Mouse (Mus musculus) intestine, embryonic 16.5 days (tissue): ENCODE data around the gene Vps37c. TPM values are rescaled to one million over a fixed set of nuclear protein-coding genes. Genes with fewer than 3 reads are reported as not detected.

Experiments used
- ATAC-seq: fragments of 200-750 bp; cut with Nextera tagmentation; 2 replicates; pipeline ENCODE4 v1.8.0; 2017; ENCODE audit warnings: moderate TSS enrichment, moderate library complexity
- H3K27ac ChIP-seq: fragments of 300-500 bp; sonication (generic); 2 replicates; pipeline ENCODE4 v1.5.1; 2014; ENCODE audit warnings: mild to moderate bottlenecking, low read length
- H3K27me3 ChIP-seq: fragments of 300-500 bp; sonication (generic); replicated peaks from 2 replicates; pipeline ENCODE4 v1.6.1; 2014; ENCODE audit warnings: low read length, control low read depth, mixed read lengths; ENCODE audit not compliant: control insufficient read depth, insufficient read depth
- H3K36me3 ChIP-seq: fragments of 300-500 bp; sonication (generic); 2 replicates; pipeline ENCODE4 v1.6.1; 2014; ENCODE audit warnings: low read length, control low read depth; ENCODE audit not compliant: control insufficient read depth, insufficient read depth
- H3K4me1 ChIP-seq: fragments of 300-500 bp; sonication (generic); 2 replicates; pipeline ENCODE4 v1.6.1; 2014; ENCODE audit warnings: low read length, control low read depth, mixed read lengths; ENCODE audit not compliant: control insufficient read depth, insufficient read depth
- H3K4me2 ChIP-seq: fragments of 300-500 bp; sonication (generic); 2 replicates; pipeline ENCODE4 v1.6.1; 2014; ENCODE audit warnings: low read depth, low read length, control low read depth
- H3K4me3 ChIP-seq: fragments of 300-500 bp; sonication (generic); 2 replicates; pipeline ENCODE4 v1.5.1; 2014; ENCODE audit warnings: mild to moderate bottlenecking, low read length
- H3K9ac ChIP-seq: fragments of 300-500 bp; sonication (generic); 2 replicates; pipeline ENCODE4 v1.6.1; 2014; ENCODE audit warnings: low read depth, low read length
- H3K9me3 ChIP-seq: fragments of 300-500 bp; sonication (generic); 2 replicates; pipeline ENCODE4 v1.6.1; 2016; ENCODE audit warnings: low read length, control low read depth; ENCODE audit not compliant: control insufficient read depth
- WGBS: fragments of 180-500 bp; shearing (Covaris S2); extraction: QIAGEN DNeasy Blood & Tissue Kit; methylation state at CpG from one replicate; pipeline ENCODE4 v1.1.7; 2014; 5-methylcytosine and 5-hydroxymethylcytosine counted together
- polyA plus RNA-seq: library from polyadenylated mRNA; unstranded; fragments of >200 nt; fragmentation: Nextera tagmentation; extraction: Ambion mirVana; gene quantifications from 2 replicates; pipeline ENCODE4 v1.2.1, GENCODE M21; 2015

Gene Vps37c
- polyA plus RNA-seq, 1 experiment from 2014 or later = 36.2 TPM

DNA sequence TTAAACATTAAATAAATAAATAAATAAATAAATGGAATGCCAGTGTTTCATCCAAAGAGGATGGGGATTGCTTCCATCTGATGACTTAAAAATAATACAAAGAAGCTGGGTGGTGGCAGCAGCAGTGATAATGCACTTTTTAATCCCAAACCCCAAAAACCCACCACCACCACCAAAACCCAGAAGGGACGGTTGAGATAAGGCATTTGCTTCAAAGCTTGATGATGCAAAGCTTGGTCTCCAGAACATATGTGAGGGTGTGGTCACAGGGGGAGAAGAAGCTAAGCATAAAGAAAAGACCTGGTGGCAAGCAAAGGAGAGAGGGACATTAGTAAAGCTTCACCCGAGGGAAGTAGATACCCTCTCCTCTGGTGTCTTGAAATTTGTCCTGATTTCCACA is 26.6 kb upstream of the Vps37c start:
- Histone ChIP-seq H3K27me3 (no peaks in the 10 kb centered on the region), H3K4me3 (no peak overlapping the region), H3K9ac (no peak overlapping the region), H3K4me2 (no peak overlapping the region), H3K4me1 (no peaks in the 10 kb centered on the region), H3K27ac (no peak overlapping the region), H3K9me3 (no peaks in the 10 kb centered on the region), H3K36me3 (no peaks in the 10 kb centered on the region)
- no peak for ATAC-seq
- 85% methylated on average over 2 of the region's 2 CpGs for WGBS

DNA sequence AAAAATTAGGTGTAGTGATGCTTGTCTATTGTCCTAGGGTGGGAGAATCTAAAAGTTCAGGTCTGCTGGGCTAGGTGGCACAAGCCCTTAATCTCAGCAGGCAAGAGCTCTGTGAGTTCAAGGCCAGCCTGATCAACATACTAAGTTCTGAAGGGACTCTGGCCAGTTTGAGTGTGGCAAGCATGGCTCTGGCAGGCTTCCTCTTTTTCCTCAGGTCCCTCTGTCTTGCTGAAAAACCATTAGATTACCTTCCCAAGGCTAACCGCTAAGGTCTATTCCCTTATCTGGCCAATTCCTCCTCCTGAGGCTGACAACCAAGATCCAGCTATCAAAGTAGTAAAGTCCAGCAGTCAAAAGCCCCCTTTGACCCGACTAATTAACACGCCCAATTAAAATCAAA is 25.9 kb upstream of the Vps37c start:
- WGBS = 67% methylated on average over 3 of the region's 3 CpGs
- Histone ChIP-seq H3K9ac (no peak overlapping the region), H3K4me3 (no peak overlapping the region), H3K4me1 (no peaks in the 10 kb centered on the region), H3K27me3 (no peaks in the 10 kb centered on the region), H3K4me2 (no peak overlapping the region), H3K36me3 (no peaks in the 10 kb centered on the region), H3K9me3 (no peaks in the 10 kb centered on the region), H3K27ac (no peak overlapping the region)
- no peak for ATAC-seq

DNA sequence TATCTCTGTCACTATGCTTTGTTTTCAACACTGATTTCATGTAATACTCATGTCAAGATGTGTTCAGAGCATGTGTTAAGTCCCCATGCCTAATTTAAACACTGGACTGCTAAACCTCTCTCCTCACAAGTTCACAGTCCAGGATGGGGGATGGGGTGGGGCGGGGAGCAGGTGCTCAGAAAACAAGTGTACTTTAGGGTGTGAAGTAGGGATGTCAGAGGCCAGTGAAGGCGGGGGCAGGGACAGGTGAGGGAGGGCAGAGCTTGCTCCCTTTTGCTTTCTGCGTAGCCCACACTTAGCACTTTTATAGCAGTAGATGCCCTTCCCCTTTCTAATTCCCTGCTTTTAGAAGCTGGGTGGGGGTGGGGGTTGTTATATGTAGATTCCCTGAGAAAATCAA is 23.4 kb upstream of the Vps37c start:
- no peaks in the 10 kb centered on the region for H3K36me3 ChIP-seq
- H3K9me3 ChIP-seq = no peaks in the 10 kb centered on the region
- no peaks in the 10 kb centered on the region for H3K4me1 ChIP-seq
- no peaks in the 10 kb centered on the region for H3K27me3 ChIP-seq
- H3K4me3 ChIP-seq = no peak overlapping the region
- WGBS = 65% methylated on average over 3 of the region's 3 CpGs
- ATAC-seq = peak; percentile 22; the same call in 1 of the 2 replicates
- no peak overlapping the region for H3K4me2 ChIP-seq
- no peak overlapping the region for H3K27ac ChIP-seq
- no peak overlapping the region for H3K9ac ChIP-seq

DNA sequence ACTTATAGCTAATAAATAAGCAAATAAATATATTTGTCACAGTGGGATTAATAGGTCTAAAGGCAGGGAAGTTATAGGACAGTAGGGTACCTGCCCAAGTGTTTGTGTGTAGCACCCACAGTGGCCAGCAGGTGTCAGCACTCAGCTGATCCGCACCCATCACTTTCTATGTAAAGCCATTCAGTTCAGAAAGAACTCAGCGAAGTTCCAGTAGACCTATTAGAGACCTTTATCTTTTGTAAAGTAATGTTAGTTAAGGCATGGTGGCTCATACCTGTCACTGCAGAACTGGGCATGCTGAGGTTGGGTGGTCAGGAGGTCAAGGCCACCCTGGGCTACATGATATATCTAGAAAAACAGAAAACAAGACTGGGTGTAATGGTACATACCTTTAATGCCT is 23.0 kb upstream of the Vps37c start:
- H3K4me1 ChIP-seq = no peaks in the 10 kb centered on the region
- H3K9ac ChIP-seq = no peak overlapping the region
- H3K27me3 ChIP-seq = no peaks in the 10 kb centered on the region
- WGBS = 8% methylated on average over 2 of the region's 2 CpGs
- H3K4me2 ChIP-seq = no peak overlapping the region
- no peak overlapping the region for H3K4me3 ChIP-seq
- H3K36me3 ChIP-seq = no peaks in the 10 kb centered on the region
- no peaks in the 10 kb centered on the region for H3K9me3 ChIP-seq
- peak; percentile 58; the same call in 1 of the 2 replicates for ATAC-seq
- H3K27ac ChIP-seq = no peak overlapping the region

DNA sequence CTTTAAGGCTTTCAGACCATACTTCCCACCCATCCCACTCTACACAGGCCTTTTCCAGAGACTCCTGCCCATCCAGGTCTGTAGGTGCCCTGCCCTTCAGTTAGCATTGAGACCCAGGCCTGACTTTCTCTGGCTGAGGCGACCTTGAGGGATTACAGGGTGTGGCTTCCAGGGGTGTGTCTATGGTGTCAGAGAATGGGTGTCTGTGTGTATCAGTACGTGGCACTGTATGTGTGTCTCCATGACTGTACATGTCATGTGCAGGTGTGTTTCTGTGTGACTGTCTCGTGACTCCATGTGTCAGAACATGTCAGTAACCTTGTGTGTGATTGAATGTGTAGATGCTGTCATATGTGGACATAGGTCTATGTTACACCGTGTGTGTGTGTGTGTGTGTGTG is 17.2 kb upstream of the Vps37c start:
- H3K9ac ChIP-seq = no peak overlapping the region
- no peaks in the 10 kb centered on the region for H3K27me3 ChIP-seq
- 78% methylated on average over 4 of the region's 4 CpGs for WGBS
- peak; percentile 19; the same call in 1 of the 2 replicates for ATAC-seq
- no peak overlapping the region for H3K4me2 ChIP-seq
- peaks cover 13% of the 10 kb centered on the region for H3K4me1 ChIP-seq
- H3K9me3 ChIP-seq = no peaks in the 10 kb centered on the region
- no peak overlapping the region for H3K27ac ChIP-seq
- no peaks in the 10 kb centered on the region for H3K36me3 ChIP-seq
- H3K4me3 ChIP-seq = no peak overlapping the region

DNA sequence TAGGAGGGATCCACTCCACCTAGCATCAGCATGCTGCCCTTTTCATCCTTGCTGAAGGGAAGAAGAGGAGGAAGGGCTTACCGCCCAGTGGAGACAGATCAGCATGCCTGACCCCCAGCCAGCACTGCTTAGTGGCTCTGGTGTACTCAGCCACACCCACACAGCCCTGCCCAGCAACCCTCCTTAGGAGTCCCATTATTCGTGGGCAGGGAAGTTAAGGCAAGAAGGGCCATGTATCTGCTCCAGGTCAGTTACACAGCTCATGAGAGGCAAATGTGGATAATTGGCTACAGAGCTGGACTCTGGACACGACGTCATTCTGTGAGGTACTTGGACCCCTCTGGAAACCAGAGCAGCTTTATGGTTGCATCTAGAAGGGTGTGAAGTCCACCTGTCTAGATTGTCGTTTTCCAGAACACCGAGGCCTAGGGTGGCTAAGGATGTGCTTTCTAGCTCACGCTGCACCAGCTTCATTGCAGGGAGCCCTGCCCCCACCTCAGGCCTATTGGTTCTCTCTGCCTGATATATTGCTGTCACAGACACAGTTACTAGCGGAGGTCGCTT is 16.6 kb upstream of the Vps37c start:
- H3K4me3 ChIP-seq = no peak overlapping the region
- no peaks in the 10 kb centered on the region for H3K9me3 ChIP-seq
- no peak overlapping the region for H3K4me2 ChIP-seq
- no peak overlapping the region for H3K27ac ChIP-seq
- H3K9ac ChIP-seq = no peak overlapping the region
- no peaks in the 10 kb centered on the region for H3K36me3 ChIP-seq
- ATAC-seq = peak; percentile 75
- 46% methylated on average over 9 of the region's 9 CpGs for WGBS
- no peaks in the 10 kb centered on the region for H3K27me3 ChIP-seq
- H3K4me1 ChIP-seq = peaks cover 13% of the 10 kb centered on the region

DNA sequence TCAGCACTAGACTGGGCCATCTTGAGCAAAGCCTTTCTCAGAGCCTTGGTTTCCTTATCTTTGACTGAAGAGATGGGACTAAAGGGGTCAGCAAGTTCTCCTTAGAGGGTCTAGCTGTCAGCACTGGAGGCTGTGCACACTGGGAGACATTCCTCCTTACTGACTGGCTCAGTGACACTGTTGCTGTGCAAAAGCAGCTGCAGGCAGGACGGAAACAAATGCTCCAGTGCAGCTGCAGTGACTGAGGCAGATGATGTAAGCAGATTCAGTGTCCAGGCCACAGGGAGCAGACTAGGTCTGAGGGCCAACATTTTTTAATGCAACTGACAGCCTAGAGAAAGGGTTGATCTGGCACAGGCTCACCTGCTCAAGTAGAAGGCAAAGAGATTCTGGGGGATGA is 15.3 kb upstream of the Vps37c start:
- Histone ChIP-seq H3K36me3 (no peaks in the 10 kb centered on the region), H3K4me2 (no peak overlapping the region), H3K4me1 (peaks cover 13% of the 10 kb centered on the region), H3K4me3 (no peak overlapping the region), H3K27me3 (no peaks in the 10 kb centered on the region), H3K9me3 (no peaks in the 10 kb centered on the region), H3K9ac (no peak overlapping the region), H3K27ac (no peak overlapping the region)
- whole genome bisulfite sequencing = 58% methylated on average over 1 of the region's 1 CpGs
- ATAC-seq = no peak

DNA sequence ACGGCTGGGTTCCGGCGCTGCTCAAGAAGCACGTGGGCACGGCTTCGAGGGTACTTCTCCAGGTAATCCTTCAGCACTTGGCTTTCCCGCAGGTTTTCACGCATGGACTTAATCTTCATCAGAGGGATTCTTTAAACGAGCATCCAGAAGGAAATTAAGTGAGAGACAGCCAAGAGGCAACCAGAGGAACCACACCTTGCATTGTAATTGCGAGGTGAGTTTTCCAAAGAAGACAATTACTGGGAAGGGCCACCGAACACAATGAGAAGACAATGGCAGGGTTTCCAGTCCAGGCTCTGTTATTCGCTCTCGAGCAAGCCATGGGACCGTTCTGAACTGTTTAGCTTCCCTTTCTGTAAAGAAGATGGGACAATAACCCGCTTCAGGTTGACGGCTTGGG is 11.9 kb upstream of the Vps37c start:
- no peaks in the 10 kb centered on the region for H3K27me3 ChIP-seq
- H3K9ac ChIP-seq = no peak overlapping the region
- H3K27ac ChIP-seq = no peak overlapping the region
- no peak overlapping the region for H3K4me2 ChIP-seq
- no peaks in the 10 kb centered on the region for H3K36me3 ChIP-seq
- peaks cover 7% of the 10 kb centered on the region for H3K4me1 ChIP-seq
- H3K9me3 ChIP-seq = no peaks in the 10 kb centered on the region
- ATAC-seq = no peak
- no peak overlapping the region for H3K4me3 ChIP-seq
- 83% methylated on average over 16 of the region's 16 CpGs for WGBS

DNA sequence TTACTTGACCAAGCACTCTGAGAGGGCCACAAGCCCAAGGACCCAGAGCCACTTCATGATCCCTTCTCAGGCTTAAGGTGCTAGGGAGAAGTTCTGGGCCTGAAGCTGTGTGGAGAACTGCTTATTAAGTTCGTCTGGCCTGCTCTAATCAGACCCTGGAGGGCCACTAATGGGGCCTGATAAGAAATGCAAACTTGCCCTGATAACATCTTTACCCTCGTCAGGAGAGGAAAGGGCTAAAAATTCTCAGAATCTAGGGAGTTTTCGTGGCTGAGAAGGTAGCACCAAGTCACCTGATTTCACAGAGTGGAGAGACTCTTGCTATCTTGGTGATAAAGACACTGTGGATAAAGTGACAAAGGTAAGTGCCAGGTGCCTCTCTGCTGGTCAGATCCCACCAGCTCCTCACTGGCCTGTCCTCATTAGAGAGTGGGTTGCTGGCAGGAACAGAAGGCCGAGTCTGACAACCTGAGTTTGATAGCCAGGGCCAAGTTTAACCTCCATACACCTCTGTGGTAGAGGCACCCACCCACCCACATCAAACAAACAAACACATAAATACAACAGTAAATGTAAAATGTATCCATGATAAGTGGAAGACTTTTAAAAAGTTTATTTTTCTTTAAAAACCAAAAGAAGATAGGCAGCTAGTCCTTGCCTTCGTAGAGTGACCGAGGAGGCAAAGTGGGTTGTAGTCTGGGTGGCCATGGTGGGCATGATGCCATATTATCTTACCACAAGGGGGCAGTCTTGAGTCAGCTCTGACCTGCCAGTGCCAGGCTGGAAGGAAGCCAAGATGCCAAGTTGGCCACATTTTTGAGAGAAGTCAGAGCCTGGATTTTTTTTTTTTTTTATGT is 10.4 kb upstream of the Vps37c start, which contains the start of gene Pga5:
Gene Pga5 (minus strand): TSS at position 157 of the 857 bp plus-strand sequence.
- no peak within 1 kb of the TSS for H3K4me3 ChIP-seq
- no peaks in the 10 kb centered on the region for H3K4me1 ChIP-seq
- ATAC-seq = peak; percentile 73
- H3K27me3 ChIP-seq = no peaks in the 10 kb centered on the region
- H3K36me3 ChIP-seq = no peaks in the 10 kb centered on the region
- WGBS = 36% methylated on average over 6 of the region's 6 CpGs
- no peaks in the 10 kb centered on the region for H3K9me3 ChIP-seq
- H3K27ac ChIP-seq = no peak within 1 kb of the TSS
- H3K9ac ChIP-seq = no peak within 1 kb of the TSS
- H3K4me2 ChIP-seq = no peak within 1 kb of the TSS
